Mouse (Mus musculus) adrenal gland, adult 8-10 months (tissue): ENCODE results near the gene Olfr221. TPM values are rescaled to one million over a fixed set of nuclear protein-coding genes. Genes with fewer than 3 reads are reported as not detected.
"Not testable (repeated sequence)": the region's sequence is repeated elsewhere in the genome, so short reads cannot be mapped to it uniquely, and the experiment has no call there.

ENCODE experiments used
- DNase-seq: peaks from one replicate; pipeline ENCODE4 v3.0.0; 2022
- total RNA-seq, 4 experiments: library from RNA; stranded (reverse); gene quantifications; 2 replicates each; pipeline ENCODE4 v1.2.4; 2022

Gene Olfr221
- total RNA-seq, result not detected

DNA sequence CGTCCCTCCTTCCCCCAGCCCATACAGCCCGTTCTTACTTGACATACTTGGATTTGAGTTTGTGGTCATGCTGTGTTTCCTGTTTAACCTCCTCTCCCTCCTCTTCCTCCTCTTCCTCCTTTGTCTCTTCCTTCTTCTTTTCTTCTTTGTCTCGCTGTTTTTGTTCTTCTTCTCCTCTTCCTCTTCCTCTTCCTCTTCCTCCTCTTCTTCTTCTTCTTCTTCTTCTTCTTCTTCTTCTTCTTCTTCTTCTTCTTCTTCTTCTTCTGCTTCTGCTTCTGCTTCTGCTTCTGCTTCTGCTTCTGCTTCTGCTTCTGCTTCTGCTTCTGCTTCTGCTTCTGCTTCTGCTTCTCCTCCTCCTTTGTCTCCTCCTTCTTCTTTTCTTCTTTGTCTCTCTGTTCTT lies at the start of gene Olfr221:
TSS of gene Olfr221 (minus strand) at position 101 of the 400 bp plus-strand sequence.
- not testable (repeated sequence) for DNase-seq

DNA sequence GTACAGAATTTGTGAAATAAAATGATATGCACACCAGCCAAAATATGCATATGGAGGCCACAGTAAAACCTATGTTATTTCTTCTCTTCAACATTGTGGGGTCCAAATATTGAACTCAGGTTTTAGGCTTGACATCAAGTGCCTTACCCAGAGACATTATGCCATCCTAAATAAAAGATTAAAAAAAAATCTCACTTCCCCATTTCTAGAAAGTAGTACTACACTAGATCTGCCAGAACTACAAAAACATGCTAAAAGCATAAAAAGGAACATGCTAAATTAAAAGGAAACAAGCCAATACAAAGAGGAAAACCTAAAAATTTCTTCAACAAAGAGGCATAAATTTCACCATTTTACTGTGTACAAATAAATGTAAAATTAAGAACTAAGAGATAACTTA lies 40.8 kb upstream of the Olfr221 start:
- DNase-seq, result no peak

DNA sequence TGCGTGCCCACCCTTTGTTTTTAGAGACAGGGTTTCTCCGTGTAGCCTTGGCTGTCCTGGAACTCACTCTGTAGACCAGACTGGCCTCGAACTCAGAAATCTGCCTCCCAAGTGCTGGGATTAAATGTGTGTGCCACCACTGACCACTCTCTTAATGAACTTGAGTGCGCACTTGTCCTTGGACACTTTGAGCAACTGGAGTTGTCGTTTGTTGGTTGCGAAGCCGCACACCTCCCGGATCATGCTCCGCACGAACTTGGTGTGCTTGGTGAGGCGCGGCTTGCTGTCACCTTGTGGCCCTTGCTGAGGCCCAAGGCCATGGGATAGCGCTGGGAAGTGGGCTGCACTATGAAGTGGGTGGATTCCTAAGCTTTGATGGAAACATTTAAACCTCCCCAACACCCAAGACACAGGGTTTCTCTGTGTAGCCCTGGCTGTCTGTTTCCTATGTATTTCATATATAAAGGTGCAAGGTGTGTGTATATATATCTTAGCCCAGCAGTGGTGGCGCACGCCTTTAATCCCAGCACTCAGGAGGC lies 29.4 kb upstream of the Olfr221 start:
- no peak for DNase-seq

DNA sequence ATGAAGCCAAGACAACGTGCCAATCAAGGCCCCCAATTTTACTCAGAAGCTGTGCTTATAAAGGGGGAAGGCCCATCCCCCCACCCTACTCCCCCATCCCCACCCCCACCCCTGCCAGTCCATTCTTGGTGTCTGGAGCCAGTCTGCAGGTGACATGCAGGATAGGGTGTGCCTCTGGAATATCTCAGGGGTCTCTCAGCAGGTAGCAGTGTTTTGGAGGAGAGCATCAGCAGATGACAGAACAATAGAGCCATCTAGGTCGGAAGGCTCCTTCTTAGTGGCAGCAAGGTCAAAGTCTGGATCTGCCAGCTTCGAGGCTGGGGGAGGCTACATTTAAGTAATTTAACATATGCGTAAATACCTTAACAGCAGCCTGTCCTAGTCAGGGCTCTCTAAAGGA lies 23.9 kb upstream of the Olfr221 start:
- no peak for DNase-seq

DNA sequence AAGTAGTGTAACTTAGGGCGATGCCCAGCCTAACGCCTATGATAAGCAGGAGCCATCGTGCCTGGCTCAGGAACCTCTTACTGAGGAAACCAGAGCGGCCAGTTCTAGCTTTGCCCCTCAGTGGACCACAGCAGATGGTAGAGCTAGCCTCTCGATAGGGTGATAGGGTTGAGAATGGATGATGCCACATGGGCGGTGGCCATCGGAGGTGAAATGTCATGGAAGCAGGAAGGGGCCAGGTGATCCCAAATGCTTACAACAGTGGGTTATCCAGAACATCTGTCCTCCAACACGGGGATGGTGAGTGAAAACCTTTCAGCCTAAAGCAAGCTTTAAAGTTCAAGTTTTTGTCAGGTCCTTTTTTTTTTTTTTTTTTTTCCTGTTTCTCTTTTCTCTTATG lies 19.5 kb upstream of the Olfr221 start:
- no peak for DNase-seq

DNA sequence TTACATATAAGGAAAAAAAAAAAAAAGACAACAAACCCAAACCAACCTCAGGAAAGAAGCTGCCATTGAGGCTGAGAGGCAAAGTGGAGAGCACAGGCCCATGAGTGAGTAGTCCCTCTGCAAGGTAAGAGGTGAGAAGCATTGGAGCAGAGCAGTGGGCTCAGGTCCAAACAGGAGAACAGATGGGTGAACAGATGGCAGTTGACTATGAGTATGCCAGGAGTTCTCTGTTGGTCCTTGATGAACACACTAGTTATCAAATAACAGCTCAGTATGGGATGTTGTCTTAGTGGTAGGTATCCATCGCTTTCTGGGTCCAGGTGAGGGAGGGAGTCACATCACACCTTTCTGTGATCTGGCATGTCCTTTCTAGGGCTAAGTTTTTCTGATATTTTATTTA lies 18.5 kb upstream of the Olfr221 start:
- DNase-seq, result no peak

DNA sequence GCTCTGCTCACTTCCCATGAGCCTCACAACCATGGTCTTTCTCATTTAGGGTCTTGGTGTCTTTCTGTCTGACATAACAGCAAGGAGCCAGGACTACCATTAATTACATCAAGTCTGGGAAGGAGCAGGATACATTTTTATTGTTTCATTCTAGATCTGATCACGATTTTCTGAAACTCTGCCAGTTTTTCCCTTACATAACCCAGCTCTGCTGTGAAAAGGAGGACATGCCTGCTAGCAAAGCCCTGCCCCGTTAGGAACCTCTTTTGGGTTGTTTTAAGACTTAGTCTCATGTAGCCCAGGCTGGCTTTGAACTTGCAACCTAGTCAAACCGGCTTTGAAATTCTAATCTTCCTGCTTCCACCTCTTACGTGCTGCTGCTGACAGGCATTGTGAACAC lies 17.7 kb upstream of the Olfr221 start:
- DNase-seq, result no peak

DNA sequence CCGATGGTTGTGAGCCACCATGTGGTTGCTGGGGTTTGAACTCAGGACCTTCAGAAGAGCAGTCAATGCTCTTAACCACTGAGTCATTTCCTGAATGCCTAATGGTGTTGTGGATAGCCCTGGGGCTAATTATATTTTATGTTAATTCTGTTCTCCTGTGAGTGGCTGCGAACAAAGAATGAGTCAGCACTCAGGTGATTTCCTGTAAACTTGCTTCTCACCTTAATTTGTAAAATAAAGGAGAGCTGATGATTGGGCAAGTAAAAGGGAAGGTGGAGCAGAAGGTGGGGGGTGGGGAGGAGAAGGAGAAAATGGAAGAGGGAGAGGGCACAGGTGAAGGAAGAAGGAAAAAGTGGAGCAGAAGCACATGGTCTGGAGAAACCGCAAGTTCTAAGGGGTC lies 10.5 kb upstream of the Olfr221 start:
- DNase-seq, result not testable (repeated sequence)

DNA sequence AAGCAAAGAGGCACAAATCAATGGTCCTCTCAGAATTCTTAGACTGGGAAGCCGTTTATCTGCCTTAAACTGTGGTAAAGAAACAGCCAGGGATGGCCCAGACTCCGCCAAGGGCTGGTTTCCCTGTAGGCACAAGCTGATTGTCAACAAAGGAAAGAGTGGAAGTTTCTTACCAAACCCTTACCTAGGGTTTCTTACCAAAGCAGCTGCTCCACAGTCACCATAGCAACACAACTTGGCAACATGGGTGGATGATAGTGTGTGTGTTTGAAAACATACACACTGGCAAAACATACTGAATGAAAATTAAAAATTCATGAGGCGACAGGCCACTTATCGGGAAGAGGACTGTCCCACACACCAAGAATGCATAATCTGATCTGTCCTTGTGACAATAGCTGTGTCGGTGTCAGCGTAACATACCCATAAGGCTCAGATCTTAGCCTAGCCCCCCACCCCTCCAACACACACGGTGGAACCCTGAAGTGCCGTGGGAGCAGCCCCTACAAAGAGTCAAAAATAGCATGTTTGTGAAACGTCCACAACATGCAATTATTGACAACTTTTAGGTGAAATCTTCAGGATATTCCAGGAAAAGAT lies 3.8 kb upstream of the Olfr221 start:
- no peak for DNase-seq

DNA sequence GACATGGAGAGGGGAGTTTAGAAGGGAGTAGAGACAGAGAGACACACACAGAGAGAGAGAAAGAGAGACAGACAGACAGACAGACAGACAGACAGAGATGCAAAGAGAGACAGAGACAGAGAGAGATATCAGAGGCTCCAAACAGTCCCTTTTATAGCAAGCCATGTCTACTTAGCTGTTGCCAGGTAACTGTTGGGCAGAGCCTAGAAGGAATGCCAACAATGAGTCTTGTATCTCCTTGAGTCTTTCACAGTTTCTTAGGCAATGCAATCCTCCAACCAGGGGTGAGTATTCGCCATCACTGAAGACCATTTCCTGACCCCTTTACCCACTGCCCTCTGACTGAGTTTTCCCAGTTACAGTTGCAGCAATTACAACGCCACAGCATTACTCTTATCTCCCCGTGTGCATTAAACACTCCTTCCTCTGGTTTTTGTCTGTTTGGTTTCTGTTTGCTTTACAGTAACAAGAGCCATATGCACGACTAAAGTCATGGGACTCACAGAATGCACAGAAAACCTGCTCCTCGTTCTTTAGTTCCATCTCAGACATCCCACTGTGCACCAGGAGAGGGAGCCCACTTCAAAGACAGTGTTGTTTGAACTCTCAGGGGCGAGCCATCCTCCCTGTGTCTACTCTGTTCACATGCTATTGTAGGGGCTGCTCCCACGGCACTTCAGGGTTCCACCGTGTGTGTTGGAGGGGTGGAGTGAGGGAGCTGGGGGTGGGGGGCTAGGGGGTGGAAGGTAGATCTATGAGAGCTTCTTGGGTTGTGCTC lies 2.8 kb upstream of the Olfr221 start:
- no peak for DNase-seq

DNA sequence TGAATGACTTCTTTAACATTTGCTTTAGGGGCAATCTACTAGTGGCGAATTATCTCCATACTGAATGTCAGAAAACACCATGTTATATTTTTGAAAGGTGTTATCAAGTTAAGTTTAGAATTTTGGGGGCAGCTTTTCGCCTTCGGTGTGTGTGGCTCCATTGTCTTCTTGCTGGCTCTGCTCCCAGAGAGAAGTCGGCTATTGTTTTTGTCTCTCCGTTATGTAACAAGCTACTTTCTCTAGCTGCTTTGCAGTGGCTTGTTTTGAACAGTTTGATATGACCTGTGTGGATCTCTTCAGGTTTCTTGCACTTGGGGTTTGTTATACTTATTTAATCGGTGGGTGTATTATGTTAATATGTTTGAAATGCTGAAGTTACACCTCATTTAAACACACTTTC lies 1.2 kb upstream of the Olfr221 start:
- no peak for DNase-seq

DNA sequence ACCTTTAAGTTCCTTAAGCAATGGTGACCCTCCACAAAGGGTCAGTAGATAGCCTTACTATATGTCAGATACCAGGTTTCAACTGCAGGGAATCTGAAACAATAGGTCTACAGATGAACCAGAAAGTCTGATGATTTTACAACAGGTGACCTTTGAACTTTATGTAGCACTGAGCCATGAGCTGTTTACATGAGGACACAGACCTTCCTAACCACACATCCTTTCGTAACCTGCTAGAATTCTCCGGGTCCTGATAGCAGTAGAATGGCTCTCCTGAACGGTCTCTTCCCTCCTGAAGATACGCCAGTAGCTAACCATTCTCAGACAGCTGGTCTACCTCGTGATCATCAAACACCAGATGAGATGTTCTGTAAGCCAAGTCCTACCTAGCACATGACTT lies 2.9 kb downstream of the Olfr221 start:
- DNase-seq, result no peak

DNA sequence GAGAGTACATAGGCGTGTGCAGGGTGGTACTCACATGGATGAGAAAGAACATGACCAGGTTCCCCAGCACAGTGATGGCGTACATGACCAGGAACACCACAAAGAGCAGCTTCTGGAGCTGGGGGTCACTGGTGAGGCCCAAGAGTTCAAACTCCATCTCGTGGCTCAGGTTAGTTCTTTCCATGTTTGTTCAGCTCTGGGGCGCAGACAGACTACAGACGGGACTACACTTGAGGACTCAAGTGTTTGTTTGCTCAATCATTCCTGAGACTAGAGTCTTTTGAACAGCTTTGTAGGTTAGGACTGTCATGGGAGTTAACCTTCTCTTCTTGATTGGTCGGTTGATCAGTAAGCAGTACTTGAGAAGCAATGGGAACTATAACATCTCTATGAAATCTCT lies 6.3 kb downstream of the Olfr221 start:
- no peak for DNase-seq

DNA sequence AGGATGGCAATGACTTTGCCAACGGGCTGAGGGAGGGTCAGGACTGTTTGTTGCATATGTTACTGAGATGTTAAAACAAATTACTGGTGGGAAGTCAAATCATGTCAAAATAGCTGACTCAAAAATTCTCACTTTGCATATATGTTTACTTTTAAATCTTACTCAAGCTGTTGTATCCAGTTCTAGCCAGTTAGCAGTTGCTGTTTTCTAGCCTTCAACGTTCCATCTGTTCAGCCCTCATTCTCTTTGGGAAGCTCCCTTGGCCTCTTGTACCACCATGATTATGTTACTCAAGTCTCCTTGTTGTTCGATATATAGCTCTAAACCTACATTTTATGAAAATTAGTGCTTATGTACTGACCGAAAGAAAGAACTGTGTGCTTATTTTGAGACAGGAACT lies 15.9 kb downstream of the Olfr221 start:
- no peak for DNase-seq

DNA sequence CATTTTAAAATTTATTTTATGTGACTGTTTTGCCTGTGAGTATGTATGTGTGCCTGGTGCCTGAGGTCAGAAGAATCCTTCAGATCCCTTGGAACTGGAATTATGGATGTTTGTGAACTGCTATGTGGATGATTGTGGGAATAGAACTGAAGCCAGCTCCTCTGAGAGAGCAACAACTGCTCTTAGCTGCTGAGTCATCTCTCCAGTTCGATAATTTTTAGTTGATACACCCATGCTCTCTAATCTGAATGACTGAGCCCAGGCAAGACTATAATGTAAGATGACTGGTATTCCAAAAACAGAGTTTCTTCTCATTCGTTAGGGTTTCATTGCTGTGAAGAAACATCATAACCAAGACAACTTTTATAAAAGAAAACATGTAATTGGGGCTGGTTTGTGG lies 18.1 kb downstream of the Olfr221 start:
- no peak for DNase-seq

DNA sequence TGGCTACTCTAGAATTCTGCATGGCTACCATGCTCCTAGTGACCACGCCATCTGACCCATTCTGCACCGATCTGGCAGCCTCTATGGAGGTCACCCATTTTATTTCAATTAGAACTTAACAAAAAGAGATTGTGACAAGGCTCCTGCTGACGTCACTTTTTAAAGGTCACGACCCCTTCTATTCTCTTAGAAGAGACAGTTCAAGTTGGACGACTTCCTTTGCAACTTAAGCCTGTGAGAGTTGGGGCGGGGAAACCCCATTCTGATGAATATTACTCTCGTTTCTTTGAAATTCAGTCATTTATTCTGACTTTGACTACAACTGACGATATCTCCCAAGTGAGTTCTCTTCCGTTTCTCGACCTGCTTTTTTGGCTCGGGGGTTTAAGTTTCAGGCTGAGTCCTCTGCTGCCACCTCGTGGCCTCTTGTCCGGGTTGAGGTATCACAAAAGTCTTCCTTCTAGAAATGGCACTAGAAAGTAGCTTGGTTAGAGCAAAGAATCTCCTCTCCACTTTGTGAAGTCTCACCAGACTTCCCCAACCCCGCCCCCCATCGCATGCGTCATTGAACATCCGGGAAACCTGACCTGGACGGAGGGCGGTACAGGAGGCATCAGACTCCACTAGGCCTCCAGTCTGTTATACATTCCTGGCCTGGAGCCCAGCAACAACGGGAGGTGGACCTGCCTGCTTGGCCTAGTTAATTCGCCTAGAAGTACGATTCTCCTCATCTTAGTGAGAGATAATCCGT lies 19.4 kb downstream of the Olfr221 start:
- peak; percentile 90 for DNase-seq

DNA sequence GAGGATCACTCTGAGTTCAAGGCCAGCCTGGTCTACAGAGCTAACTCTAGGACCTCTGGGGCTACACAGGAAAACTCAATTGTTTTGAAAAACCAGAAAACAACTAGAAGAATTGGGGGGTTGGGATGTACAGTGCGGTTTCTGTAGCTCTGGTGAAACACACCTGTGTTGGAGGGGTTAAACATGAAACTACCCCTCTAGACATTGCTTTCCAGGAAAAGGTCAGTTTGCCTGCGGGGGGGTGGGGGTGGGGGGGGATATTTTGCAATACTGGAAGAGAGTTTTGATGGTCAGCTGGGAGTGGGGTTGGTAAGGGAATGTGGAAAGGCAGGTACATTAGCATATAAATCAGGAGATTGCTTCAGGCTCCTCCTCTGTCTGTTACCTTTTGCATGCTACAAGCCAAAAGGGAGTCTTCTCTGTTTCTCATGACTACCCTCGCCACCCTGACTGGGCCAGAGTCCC lies 20.0 kb downstream of the Olfr221 start:
- no peak for DNase-seq

DNA sequence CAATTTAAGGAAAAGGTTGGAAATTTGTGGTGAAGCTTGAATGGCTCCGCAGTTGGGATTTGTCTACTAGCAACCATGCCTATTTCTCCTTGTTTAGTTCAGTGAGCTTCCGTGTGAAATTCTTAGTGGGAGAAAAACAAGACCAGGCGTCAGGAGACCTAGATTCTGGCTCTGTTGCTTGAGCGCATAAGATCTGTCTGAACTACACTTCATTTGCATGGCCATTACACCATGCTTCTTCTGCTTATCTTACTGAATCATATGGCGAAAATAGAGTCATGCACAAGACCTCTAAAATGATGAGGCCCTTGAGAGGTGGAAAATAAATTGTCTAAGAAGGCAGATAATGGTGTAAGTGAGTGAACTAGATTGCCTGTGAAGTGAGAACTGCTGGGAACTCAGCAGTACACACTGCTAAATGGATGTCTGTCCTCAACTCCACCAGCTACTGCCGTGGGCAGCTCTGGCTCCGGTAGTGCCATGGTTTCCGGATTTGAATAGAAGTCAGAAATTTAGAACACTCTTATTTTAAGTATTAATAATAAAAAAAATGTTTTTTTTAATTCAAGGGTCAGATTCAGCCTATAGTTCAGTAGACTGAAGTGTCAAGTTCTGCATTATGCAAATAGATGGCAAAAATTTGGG lies 20.6 kb downstream of the Olfr221 start:
- no peak for DNase-seq

DNA sequence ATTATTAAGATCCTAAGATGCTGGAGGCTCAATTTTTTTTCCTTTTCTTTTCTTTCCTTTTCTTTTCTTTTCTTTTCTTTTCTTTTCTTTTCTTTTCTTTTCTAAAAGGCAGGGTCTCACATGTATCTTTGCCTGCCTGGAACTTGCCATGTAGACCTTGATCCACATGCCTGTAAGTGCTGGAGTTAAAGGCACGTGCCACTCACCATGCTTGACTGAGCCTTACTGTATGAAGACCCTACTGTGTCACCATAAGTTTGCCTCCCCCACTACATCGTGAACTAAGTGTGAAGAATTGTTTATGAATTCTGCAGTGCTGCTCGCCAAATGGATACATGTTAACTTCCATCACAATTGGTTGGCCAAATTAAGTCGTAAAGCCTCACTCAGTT lies 21.1 kb downstream of the Olfr221 start:
- DNase-seq, result no peak

DNA sequence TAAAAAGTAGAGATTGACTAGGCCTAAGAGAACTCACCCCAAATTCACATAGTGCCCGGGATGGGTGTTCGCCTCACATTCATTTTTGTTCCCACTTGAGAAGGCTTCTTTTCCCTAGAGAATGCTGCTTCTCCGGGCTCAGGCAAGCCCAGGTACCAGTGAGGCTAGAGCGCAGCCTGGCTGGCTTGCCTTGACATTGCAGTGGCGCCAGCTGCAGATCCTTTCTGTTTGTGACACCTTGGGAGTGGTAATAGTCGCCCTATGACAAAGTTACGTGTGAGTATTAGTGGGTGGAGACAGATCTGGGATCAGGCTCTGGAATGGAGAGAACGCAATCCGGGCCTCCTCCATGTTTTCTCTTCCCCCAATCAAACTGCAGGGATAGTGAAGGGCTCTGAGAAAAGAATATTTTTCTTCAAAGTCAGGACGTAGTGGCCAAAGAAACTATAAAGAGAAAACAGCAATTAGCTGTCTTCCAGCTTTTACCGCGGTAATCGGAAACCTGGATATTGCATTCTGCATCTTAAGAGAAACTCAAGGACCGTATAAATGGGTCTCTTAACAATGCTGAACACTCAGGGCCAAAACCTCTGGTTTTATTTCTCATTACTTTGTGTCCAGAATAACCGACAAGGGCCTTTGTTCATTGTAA lies 21.6 kb downstream of the Olfr221 start, which contains the start of gene Zfp219:
TSS of gene Zfp219 (minus strand) at position 248 of the 652 bp plus-strand sequence.
- DNase-seq, result peak; percentile 71

DNA sequence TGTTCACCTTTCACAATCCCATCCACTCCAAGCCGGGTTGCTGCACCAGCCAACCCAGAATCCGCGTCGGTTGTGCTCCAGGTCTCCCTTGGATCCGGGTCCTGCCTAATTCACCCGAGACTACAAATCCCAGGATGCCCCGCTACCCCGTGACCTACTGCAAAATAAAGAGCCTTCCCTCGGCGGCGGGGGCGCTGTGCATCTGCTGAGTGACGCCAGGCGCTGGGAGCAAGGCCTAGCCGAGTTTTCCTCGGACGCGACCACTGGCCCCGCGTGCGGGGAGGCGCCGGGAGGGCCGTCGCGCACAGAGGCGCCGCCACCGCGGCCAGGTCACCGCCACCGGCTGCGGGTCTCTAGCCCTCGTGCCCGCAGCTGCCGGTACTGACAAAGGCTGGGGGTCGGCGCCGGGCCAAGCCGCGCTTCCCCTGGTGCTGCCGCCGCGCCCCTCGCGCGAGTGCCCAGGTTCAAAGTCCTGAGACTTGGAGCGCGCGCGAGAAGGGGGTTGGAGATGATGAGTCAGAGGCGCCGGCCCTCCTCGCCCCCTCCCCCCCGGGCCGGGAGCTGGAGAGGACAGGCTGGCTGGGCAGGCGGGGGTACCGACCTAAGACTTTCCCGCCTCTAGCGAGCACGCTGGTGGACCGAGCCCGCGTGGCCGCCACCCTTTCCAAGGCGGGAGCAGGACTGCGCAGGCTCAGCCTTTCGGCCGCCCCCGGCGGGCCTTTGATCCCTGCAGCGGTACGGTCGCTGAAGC lies 22.5 kb downstream of the Olfr221 start:
- DNase-seq, result peak; percentile 97
